Mouse (Mus musculus) ES-E14 (cell line): Measurements from ENCODE around the gene Gm10160. TPM values are rescaled to one million over a fixed set of nuclear protein-coding genes. Genes with fewer than 3 reads are reported as not detected.

Experiments
- DNase-seq: peaks from one replicate; pipeline ENCODE4 v3.0.0-alpha.2; 2013; ENCODE audit warnings: low read depth, low spot score
- H3K27ac ChIP-seq: 2 replicates; pipeline ENCODE4 v1.5.1; 2012; ENCODE audit warnings: low read depth, mild to moderate bottlenecking, low read length, moderate library complexity, mixed read lengths; ENCODE audit not compliant: poor library complexity, insufficient read depth, severe bottlenecking
- H3K36me3 ChIP-seq: 2 replicates; pipeline ENCODE4 v1.6.1; 2012; ENCODE audit warnings: mild to moderate bottlenecking, low read length, moderate library complexity, mixed read lengths; ENCODE audit not compliant: control insufficient read depth, poor library complexity, insufficient read depth, severe bottlenecking
- H3K4me1 ChIP-seq, 2 experiments: fragments of 150-350 bp in 1 of 2; sonication (generic) in 1 of 2; 2 replicates each; pipeline ENCODE4 v1.6.1; 2012; ENCODE audit warnings: low read length in 2 of 2, mild to moderate bottlenecking in 1 of 2, mixed read lengths in 1 of 2; ENCODE audit not compliant: control insufficient read depth in 2 of 2, insufficient read depth in 2 of 2, poor library complexity in 1 of 2
- H3K4me3 ChIP-seq, 2 experiments: fragments of 150-350 bp in 1 of 2; sonication (generic) in 1 of 2; 2 replicates each; pipeline ENCODE4 v1.5.1; 2012; ENCODE audit warnings: low read length in 2 of 2, low read depth in 1 of 2, mild to moderate bottlenecking in 1 of 2, mixed read lengths in 1 of 2; ENCODE audit not compliant: insufficient read depth in 1 of 2, poor library complexity in 1 of 2, severe bottlenecking in 1 of 2
- H3K9ac ChIP-seq: 2 replicates; pipeline ENCODE4 v1.6.1; 2012; ENCODE audit warnings: low read depth, mild to moderate bottlenecking, low read length, mixed read lengths; ENCODE audit not compliant: poor library complexity, insufficient read depth, severe bottlenecking
- H3K9me3 ChIP-seq: fragments of 150-350 bp; sonication (generic); 2 replicates; pipeline ENCODE4 v1.6.1; 2012; ENCODE audit warnings: low read depth, mild to moderate bottlenecking, low read length; ENCODE audit not compliant: control insufficient read depth, insufficient read depth
- CHD2 ChIP-seq: IDR thresholded peaks from 2 replicates; pipeline ENCODE4 v1.6.1; 2014; ENCODE audit warnings: mild to moderate bottlenecking, low read depth, low read length, inconsistent platforms
- HCFC1 ChIP-seq: IDR thresholded peaks from 2 replicates; pipeline ENCODE4 v1.6.1; 2012; ENCODE audit warnings: low read length, inconsistent platforms, borderline replicate concordance; ENCODE audit not compliant: insufficient read depth
- MAFK ChIP-seq: IDR thresholded peaks from 2 replicates; pipeline ENCODE4 v1.6.1; 2014; ENCODE audit warnings: mild to moderate bottlenecking, low read depth, low read length, inconsistent platforms; ENCODE audit not compliant: insufficient read depth
- ZC3H11A ChIP-seq: IDR thresholded peaks from 2 replicates; pipeline ENCODE4 v1.6.1; 2012; ENCODE audit warnings: low read depth, mild to moderate bottlenecking, inconsistent platforms, low read length, borderline replicate concordance
- ZNF384 ChIP-seq: IDR thresholded peaks from 2 replicates; pipeline ENCODE4 v1.6.1; 2012; ENCODE audit warnings: low read depth, low read length, inconsistent platforms
- in situ Hi-C, 2 experiments: fragments of 600-800 bp; cut with MboI; formaldehyde crosslinking; loops; one replicate each; pipeline ENCODE4 v1.15.1; 2025; ENCODE audit warnings: low sequenced_read_pairs in 2 of 2, inconsistent platforms in 1 of 2; ENCODE audit not compliant: unreplicated experiment in 2 of 2
- total RNA-seq: library from RNA; depleted of rRNA; stranded (reverse); fragments of 300-350 nt; gene quantifications from 2 replicates; pipeline ENCODE4 v1.2.3, GENCODE M21; 2012

Gene Gm10160
- total RNA-seq, 1 experiment = not detected

DNA sequence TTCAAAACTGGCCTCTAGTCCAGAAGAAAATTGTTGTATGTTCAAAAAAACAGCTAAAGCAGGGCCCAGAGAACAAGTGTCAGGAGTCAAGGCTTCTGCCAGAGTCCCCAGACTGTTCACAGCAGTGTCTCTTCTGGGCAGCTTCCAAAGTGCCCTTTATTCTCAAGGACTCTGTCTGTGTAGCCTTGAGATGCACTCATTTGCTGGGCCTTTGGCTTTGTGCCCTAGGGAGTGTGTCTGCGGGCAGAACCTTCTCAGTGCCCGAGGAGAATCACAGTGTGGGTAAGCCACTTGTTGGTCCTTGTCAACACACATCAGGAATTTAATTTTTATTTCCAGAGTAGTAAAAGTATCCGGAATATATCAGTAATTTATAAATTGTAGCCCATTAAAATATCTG, 26.0 kb upstream of the Gm10160 start:
- TF ChIP-seq ZC3H11A = no peak
- TF ChIP-seq MAFK = no peak
- TF ChIP-seq ZNF384 = no peak
- no peak for TF ChIP-seq CHD2
- TF ChIP-seq HCFC1 = no peak
- Histone ChIP-seq H3K9me3 (no peaks in the 10 kb centered on the region), H3K36me3 (no peaks in the 10 kb centered on the region), H3K4me3 (no peak overlapping the region), H3K4me1 (no peaks in the 10 kb centered on the region), H3K9ac (no peak overlapping the region), H3K27ac (no peak overlapping the region)
- in situ Hi-C loops = no loop called here
- DNase-seq = no peak

GRCm38 (mm10) chr7:81880797-81881196, 25.2 kb upstream of the Gm10160 start:
- H3K9me3 ChIP-seq = no peaks in the 10 kb centered on the region
- in situ Hi-C loops = no loop called here
- no peak overlapping the region for H3K4me3 ChIP-seq
- H3K4me1 ChIP-seq = no peaks in the 10 kb centered on the region
- DNase-seq = no peak
- no peak overlapping the region for H3K27ac ChIP-seq
- no peak overlapping the region for H3K9ac ChIP-seq
- no peaks in the 10 kb centered on the region for H3K36me3 ChIP-seq
- no peak for TF ChIP-seq HCFC1
- no peak for TF ChIP-seq CHD2
- TF ChIP-seq ZC3H11A = no peak
- no peak for TF ChIP-seq MAFK

- Histone ChIP-seq H3K9me3 (no peaks in the 10 kb centered on the region), H3K4me1 (no peaks in the 10 kb centered on the region), H3K36me3 (no peaks in the 10 kb centered on the region), H3K9ac (no peak overlapping the region), H3K4me3 (no peak overlapping the region), H3K27ac (no peak overlapping the region)
- in situ Hi-C loops = no loop called here
- no peak for DNase-seq
- no peak for TF ChIP-seq HCFC1
- no peak for TF ChIP-seq ZC3H11A
- TF ChIP-seq ZNF384 = no peak
- no peak for TF ChIP-seq MAFK
- TF ChIP-seq CHD2 = no peak
Observed at GRCm38 (mm10) chr7:81880286-81880685, 24.7 kb upstream of the Gm10160 start.

- in situ Hi-C loops = no loop called here
- Histone ChIP-seq H3K9me3 (no peaks in the 10 kb centered on the region), H3K4me3 (no peak overlapping the region), H3K27ac (no peak overlapping the region), H3K9ac (no peak overlapping the region), H3K36me3 (no peaks in the 10 kb centered on the region), H3K4me1 (no peaks in the 10 kb centered on the region; a peak in 1 of 4 replicates)
- DNase-seq = no peak
- TF ChIP-seq HCFC1 (no peak), CHD2 (no peak), ZC3H11A (no peak), ZNF384 (no peak), MAFK (no peak)
Observed at GRCm38 (mm10) chr7:81875372-81875771, 19.8 kb upstream of the Gm10160 start.

DNA sequence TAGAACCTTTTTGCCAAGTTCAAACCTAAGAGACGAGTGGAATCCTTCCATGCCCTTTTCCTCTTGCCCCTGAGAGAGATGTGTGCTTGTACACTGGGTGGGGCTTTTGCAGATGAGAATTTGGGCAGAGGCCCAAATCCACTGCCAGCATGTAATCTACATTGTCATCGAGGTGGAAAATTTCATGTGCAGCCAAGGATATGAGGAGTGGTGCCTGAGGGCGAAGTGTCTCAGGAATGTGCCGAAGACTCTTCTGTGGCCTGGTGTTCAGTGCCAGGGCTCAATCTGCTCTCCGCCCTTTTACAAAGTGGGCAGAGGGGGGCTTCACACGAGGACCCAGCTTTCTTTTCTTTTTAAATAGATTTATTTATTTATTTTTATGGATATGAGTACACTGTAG, 19.0 kb upstream of the Gm10160 start:
- Histone ChIP-seq H3K9me3 (no peaks in the 10 kb centered on the region), H3K9ac (no peak overlapping the region), H3K27ac (no peak overlapping the region), H3K36me3 (no peaks in the 10 kb centered on the region), H3K4me1 (no peaks in the 10 kb centered on the region; a peak in 1 of 4 replicates), H3K4me3 (no peak overlapping the region)
- TF ChIP-seq MAFK (no peak), HCFC1 (no peak), CHD2 (no peak), ZC3H11A (no peak), ZNF384 (no peak)
- DNase-seq = no peak
- in situ Hi-C loops = no loop called here
